Comparison of ENCODE assay signal across 24 mouse cellular contexts in the genomic region with DNA sequence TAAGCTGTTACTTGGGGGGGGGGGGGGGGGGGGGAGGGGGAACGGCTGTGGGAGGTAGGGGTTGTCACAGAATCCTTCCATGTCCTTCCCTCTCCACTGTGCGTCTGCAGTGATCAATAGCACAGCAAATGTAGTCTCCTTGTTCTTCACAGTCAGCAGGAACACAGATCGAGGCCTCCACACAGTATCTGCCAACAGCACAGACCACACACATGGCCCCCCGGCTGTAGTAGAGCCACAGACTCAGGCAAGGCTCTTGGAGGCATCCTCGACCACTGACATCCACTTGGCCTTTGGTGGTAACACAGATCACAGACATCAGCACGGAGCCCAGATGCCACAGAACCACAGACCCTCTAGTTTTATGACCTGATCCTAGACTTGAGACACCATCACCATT. TPM values are rescaled to one million over a fixed set of nuclear protein-coding genes. Genes with fewer than 3 reads are reported as not detected.
DNase-seq lines count a peak whose midpoint lies in the region; ATAC-seq lines count a peak whose summit lies in the region.
"Not testable (repeated sequence)": the region's sequence is repeated elsewhere in the genome, so short reads cannot be mapped to it uniquely, and the experiment has no call there.
"Had no signal": no experiment of that assay in that cellular context is flagged by ENCODE, and none has a peak within 500 bp of the region (broad histone marks: within the 10 kb centered on the region; RNA-seq: fewer than 3 reads in every experiment).

No protein-coding gene starts in this region.

- no CpG with 5 or more reads among the region's 6 CpGs for WGBS in hindbrain, embryonic 13.5 days
- no CpG with 5 or more reads among the region's 6 CpGs for WGBS in hindbrain, embryonic 16.5 days
- no CpG with 5 or more reads among the region's 6 CpGs for WGBS in kidney, embryonic 16.5 days
- no CpG with 5 or more reads among the region's 6 CpGs for WGBS in midbrain, embryonic 11.5 days
- no CpG with 5 or more reads among the region's 6 CpGs for WGBS in midbrain, embryonic 13.5 days
- no CpG with 5 or more reads among the region's 6 CpGs for WGBS in neural tube, embryonic 13.5 days
- no CpG with 5 or more reads among the region's 6 CpGs for WGBS in neural tube, embryonic 15.5 days

- not testable (repeated sequence) for H3K4me3 ChIP-seq in hindbrain, embryonic 13.5 days; hindbrain, embryonic 16.5 days (ENCODE audit: low read length); kidney, embryonic 16.5 days (ENCODE audit: low read length); midbrain, embryonic 11.5 days (ENCODE audit: low read depth, low read length); midbrain, embryonic 13.5 days (replicated peaks); neural tube, embryonic 13.5 days; neural tube, embryonic 15.5 days (replicated peaks)

- DNase-seq in midbrain, embryonic 11.5 days (ENCODE audit: low spot score, missing footprints): not testable (repeated sequence)

- not testable (repeated sequence) for H3K4me1 ChIP-seq in hindbrain, embryonic 13.5 days (replicated peaks); hindbrain, embryonic 16.5 days (ENCODE audit: control insufficient read depth, insufficient read depth, low read depth, low read length); kidney, embryonic 16.5 days (ENCODE audit: insufficient read depth, low read length); midbrain, embryonic 11.5 days (ENCODE audit: control insufficient read depth, insufficient read depth, low read length); midbrain, embryonic 13.5 days (replicated peaks); neural tube, embryonic 13.5 days (replicated peaks); neural tube, embryonic 15.5 days

- not testable (repeated sequence) for H3K9me3 ChIP-seq in hindbrain, embryonic 13.5 days; hindbrain, embryonic 16.5 days (ENCODE audit: control insufficient read depth, low read length); kidney, embryonic 16.5 days (ENCODE audit: low read length); midbrain, embryonic 11.5 days (ENCODE audit: control insufficient read depth, low read length); midbrain, embryonic 13.5 days; neural tube, embryonic 13.5 days; neural tube, embryonic 15.5 days (replicated peaks)

- not testable (repeated sequence) for H3K9ac ChIP-seq in hindbrain, embryonic 13.5 days; hindbrain, embryonic 16.5 days (ENCODE audit: low read depth, low read length); kidney, embryonic 16.5 days (replicated peaks; ENCODE audit: low read length); midbrain, embryonic 11.5 days (ENCODE audit: low read length); midbrain, embryonic 13.5 days (replicated peaks); neural tube, embryonic 13.5 days; neural tube, embryonic 15.5 days (replicated peaks)

- 0 out of 2 replicates have a peak, but pooled peaks have one; percentile 28 for ATAC-seq in hindbrain, embryonic 13.5 days (ENCODE audit: low FRiP score)
- peak; percentile 54; the same call in 1 of the 2 replicates for ATAC-seq in hindbrain, embryonic 16.5 days
- ATAC-seq in kidney, embryonic 16.5 days (ENCODE audit: low FRiP score, low TSS enrichment): 0 out of 2 replicates have a peak, but pooled peaks have one; percentile 31
- 0 out of 2 replicates have a peak, but pooled peaks have one; percentile 46 for ATAC-seq in midbrain, embryonic 11.5 days (ENCODE audit: low FRiP score)
- peak; percentile 56; the same call in 1 of the 2 replicates for ATAC-seq in midbrain, embryonic 13.5 days
- ATAC-seq in monocyte, adult 5-6 weeks (replicated peaks; ENCODE audit: insufficient number of reproducible peaks, low FRiP score, low TSS enrichment, poor library complexity, severe bottlenecking): 0 out of 2 replicates have a peak, but pooled peaks have one; percentile 14
- ATAC-seq in neural tube, embryonic 13.5 days (ENCODE audit: low read depth): peak; percentile 40; the same call in 1 of the 2 replicates
- ATAC-seq in neural tube, embryonic 15.5 days (ENCODE audit: low FRiP score): 0 out of 2 replicates have a peak, but pooled peaks have one; percentile 14

- H3K27me3 ChIP-seq in hindbrain, embryonic 13.5 days; hindbrain, embryonic 16.5 days (replicated peaks; ENCODE audit: control insufficient read depth, insufficient read depth, low read length); kidney, embryonic 16.5 days (ENCODE audit: insufficient read depth, low read length); midbrain, embryonic 11.5 days (ENCODE audit: control insufficient read depth, insufficient read depth, low read length); midbrain, embryonic 13.5 days; neural tube, embryonic 13.5 days; neural tube, embryonic 15.5 days (replicated peaks): not testable (repeated sequence)

- H3K36me3 ChIP-seq in hindbrain, embryonic 13.5 days; hindbrain, embryonic 16.5 days (ENCODE audit: control insufficient read depth, insufficient read depth, low read length); kidney, embryonic 16.5 days (ENCODE audit: insufficient read depth, low read length); midbrain, embryonic 11.5 days (ENCODE audit: control insufficient read depth, insufficient read depth, low read length); midbrain, embryonic 13.5 days; neural tube, embryonic 13.5 days; neural tube, embryonic 15.5 days: not testable (repeated sequence)

- not testable (repeated sequence) for H3K4me2 ChIP-seq in hindbrain, embryonic 13.5 days; hindbrain, embryonic 16.5 days (ENCODE audit: low read length); kidney, embryonic 16.5 days (replicated peaks; ENCODE audit: low read depth, low read length); midbrain, embryonic 11.5 days; midbrain, embryonic 13.5 days (replicated peaks); neural tube, embryonic 13.5 days; neural tube, embryonic 15.5 days

- H3K27ac ChIP-seq in hindbrain, embryonic 13.5 days; hindbrain, embryonic 16.5 days (ENCODE audit: low read depth, low read length); kidney, embryonic 16.5 days (ENCODE audit: low read length); midbrain, embryonic 11.5 days (ENCODE audit: low read depth, low read length); midbrain, embryonic 13.5 days; neural tube, embryonic 13.5 days (replicated peaks); neural tube, embryonic 15.5 days (replicated peaks): not testable (repeated sequence)

RNA-seq across cellular contexts. Expression of a gene that starts 29.0 kb away (rescaled TPM):
- not detected in 2 replicates for polyA plus RNA-seq in hindbrain, embryonic 13.5 days (2015; fragmentation: Nextera tagmentation; extraction: Ambion mirVana)
- not detected in 2 replicates for polyA plus RNA-seq in hindbrain, embryonic 16.5 days (2015; fragmentation: Nextera tagmentation; extraction: Ambion mirVana)
- not detected in 2 replicates for polyA plus RNA-seq in kidney, embryonic 16.5 days (2015; fragmentation: Nextera tagmentation; extraction: Ambion mirVana)
- not detected in 2 replicates for polyA plus RNA-seq in midbrain, embryonic 11.5 days (2014; fragmentation: Nextera tagmentation; extraction: Ambion mirVana)
- 0.07 TPM in 1 of 2 replicates, not detected in the other for polyA plus RNA-seq in midbrain, embryonic 13.5 days (2015; fragmentation: Nextera tagmentation; extraction: Ambion mirVana)
- 0.39 TPM in 1 of 3 replicates, not detected in the others for total RNA-seq in monocyte, adult 5-6 weeks (2017)
- polyA plus RNA-seq in neural tube, embryonic 13.5 days (2015; fragmentation: Nextera tagmentation; extraction: Ambion mirVana): 0.11 TPM in 1 of 2 replicates, not detected in the other
- 0.06 TPM in 1 of 2 replicates, not detected in the other for polyA plus RNA-seq in neural tube, embryonic 15.5 days (2015; fragmentation: Nextera tagmentation; extraction: Ambion mirVana)
- total RNA-seq: adrenal gland, postnatal 25 days; adrenal gland, postnatal 4 days; common myeloid progenitor, adult 5-6 weeks; ES-E14; MEL had no signal
- polyA plus RNA-seq: adrenal gland, adult 2 months; C2C12; embryonic facial prominence, embryonic 11.5 days; erythroblast, embryonic 14.5 days; forebrain, embryonic 12.5 days; forebrain, embryonic 14.5 days had no signal

RNA-seq across cellular contexts. Expression of a gene that starts 47.4 kb away (rescaled TPM):
- not detected in 2 replicates for polyA plus RNA-seq in hindbrain, embryonic 13.5 days (2015; fragmentation: Nextera tagmentation; extraction: Ambion mirVana)
- not detected in 2 replicates for polyA plus RNA-seq in hindbrain, embryonic 16.5 days (2015; fragmentation: Nextera tagmentation; extraction: Ambion mirVana)
- not detected in 2 replicates for polyA plus RNA-seq in kidney, embryonic 16.5 days (2015; fragmentation: Nextera tagmentation; extraction: Ambion mirVana)
- polyA plus RNA-seq in midbrain, embryonic 11.5 days (2014; fragmentation: Nextera tagmentation; extraction: Ambion mirVana): not detected in 2 replicates
- not detected in 2 replicates for polyA plus RNA-seq in midbrain, embryonic 13.5 days (2015; fragmentation: Nextera tagmentation; extraction: Ambion mirVana)
- not detected in 3 replicates for total RNA-seq in monocyte, adult 5-6 weeks (2017)
- polyA plus RNA-seq in neural tube, embryonic 13.5 days (2015; fragmentation: Nextera tagmentation; extraction: Ambion mirVana): not detected in 2 replicates
- polyA plus RNA-seq in neural tube, embryonic 15.5 days (2015; fragmentation: Nextera tagmentation; extraction: Ambion mirVana): not detected in 2 replicates
- total RNA-seq: adrenal gland, adult 2 months; adrenal gland, postnatal 10 days; adrenal gland, postnatal 25 days; adrenal gland, postnatal 4 days; common myeloid progenitor, adult 5-6 weeks; ES-E14; MEL had no signal
- polyA plus RNA-seq: adrenal gland, adult 2 months; brain, embryonic 14.5 days; C2C12; embryonic facial prominence, embryonic 11.5 days; erythroblast, embryonic 14.5 days; forebrain, embryonic 10.5 days; forebrain, embryonic 12.5 days; forebrain, embryonic 14.5 days had no signal

RNA-seq across cellular contexts. Expression of a gene that starts 58.4 kb away (rescaled TPM):
- not detected in 2 replicates for polyA plus RNA-seq in hindbrain, embryonic 13.5 days (2015; fragmentation: Nextera tagmentation; extraction: Ambion mirVana)
- polyA plus RNA-seq in hindbrain, embryonic 16.5 days (2015; fragmentation: Nextera tagmentation; extraction: Ambion mirVana): not detected in 2 replicates
- not detected in 2 replicates for polyA plus RNA-seq in kidney, embryonic 16.5 days (2015; fragmentation: Nextera tagmentation; extraction: Ambion mirVana)
- polyA plus RNA-seq in midbrain, embryonic 11.5 days (2014; fragmentation: Nextera tagmentation; extraction: Ambion mirVana): not detected in 2 replicates
- polyA plus RNA-seq in midbrain, embryonic 13.5 days (2015; fragmentation: Nextera tagmentation; extraction: Ambion mirVana): not detected in 2 replicates
- total RNA-seq in monocyte, adult 5-6 weeks (2017): not detected in 3 replicates
- not detected in 2 replicates for polyA plus RNA-seq in neural tube, embryonic 13.5 days (2015; fragmentation: Nextera tagmentation; extraction: Ambion mirVana)
- polyA plus RNA-seq in neural tube, embryonic 15.5 days (2015; fragmentation: Nextera tagmentation; extraction: Ambion mirVana): not detected in 2 replicates
- total RNA-seq: adrenal gland, adult 2 months; adrenal gland, postnatal 10 days; adrenal gland, postnatal 25 days; adrenal gland, postnatal 4 days; common myeloid progenitor, adult 5-6 weeks; ES-E14; MEL had no signal
- polyA plus RNA-seq: adrenal gland, adult 2 months; brain, embryonic 14.5 days; C2C12; embryonic facial prominence, embryonic 11.5 days; embryonic facial prominence, embryonic 13.5 days; embryonic facial prominence, embryonic 15.5 days; erythroblast, embryonic 14.5 days; forebrain, embryonic 10.5 days; forebrain, embryonic 12.5 days; forebrain, embryonic 14.5 days had no signal
